Mouse (Mus musculus) cerebellum, adult 2 months (tissue): ENCODE data around the gene Lrrc20. TPM values are rescaled to one million over a fixed set of nuclear protein-coding genes. Genes with fewer than 3 reads are reported as not detected.

Source experiments
- DNase-seq, 2 experiments: peaks; one replicate each; pipeline ENCODE4 v3.0.0; 2021
- H3K27ac ChIP-seq: fragments of 200-500 bp; 2 replicates; pipeline ENCODE4 v1.5.1; 2012; ENCODE audit warnings: low read length, control low read depth, inconsistent platforms; ENCODE audit not compliant: insufficient read depth
- H3K27me3 ChIP-seq: fragments of 200-500 bp; 2 replicates; pipeline ENCODE4 v1.6.1; 2012; ENCODE audit warnings: inconsistent platforms, mild to moderate bottlenecking, low read length, moderate library complexity; ENCODE audit not compliant: control insufficient read depth, insufficient read depth
- H3K4me1 ChIP-seq: fragments of 200-500 bp; 2 replicates; pipeline ENCODE4 v1.6.1; 2011; ENCODE audit warnings: low read length; ENCODE audit not compliant: control insufficient read depth, insufficient read depth
- H3K4me3 ChIP-seq: fragments of 200-500 bp; replicated peaks from 2 replicates; pipeline ENCODE3; 2011; ENCODE audit warnings: mild to moderate bottlenecking, low read depth, low read length, control low read depth; ENCODE audit not compliant: insufficient read depth
- CTCF ChIP-seq: fragments of 200-500 bp; IDR thresholded peaks from 2 replicates; pipeline ENCODE4 v1.5.1; 2011; ENCODE audit warnings: low read depth, mild to moderate bottlenecking, control low read depth, low read length, moderate library complexity, borderline replicate concordance; ENCODE audit not compliant: insufficient read depth
- POLR2A ChIP-seq: fragments of 200-500 bp; IDR thresholded peaks from 2 replicates; pipeline ENCODE4 v1.6.1; 2011; ENCODE audit warnings: low read length, control low read depth, borderline replicate concordance; ENCODE audit not compliant: insufficient read depth
- WGBS: fragments of 180-500 bp; shearing (Covaris S2); methylation state at CpG from one replicate; pipeline ENCODE4 v1.1.7; 2018; 5-methylcytosine and 5-hydroxymethylcytosine counted together
- polyA plus RNA-seq: library from polyadenylated mRNA; depleted of rRNA; stranded (reverse); fragments of >200 nt; gene quantifications from 2 replicates; pipeline ENCODE4 v1.2.3, GENCODE M21; 2012

The Lrrc20 gene
- polyA plus RNA-seq, 1 experiment, result 20.9 TPM

GRCm38 (mm10) chr10:61492040-61492439, 16.4 kb downstream of the Lrrc20 start:
- DNase-seq, result peak; percentile 71 to 73
- 17% methylated on average over 11 of the region's 11 CpGs for WGBS
- TF ChIP-seq CTCF, result peak; percentile 83
- TF ChIP-seq POLR2A, result no peak

DNA sequence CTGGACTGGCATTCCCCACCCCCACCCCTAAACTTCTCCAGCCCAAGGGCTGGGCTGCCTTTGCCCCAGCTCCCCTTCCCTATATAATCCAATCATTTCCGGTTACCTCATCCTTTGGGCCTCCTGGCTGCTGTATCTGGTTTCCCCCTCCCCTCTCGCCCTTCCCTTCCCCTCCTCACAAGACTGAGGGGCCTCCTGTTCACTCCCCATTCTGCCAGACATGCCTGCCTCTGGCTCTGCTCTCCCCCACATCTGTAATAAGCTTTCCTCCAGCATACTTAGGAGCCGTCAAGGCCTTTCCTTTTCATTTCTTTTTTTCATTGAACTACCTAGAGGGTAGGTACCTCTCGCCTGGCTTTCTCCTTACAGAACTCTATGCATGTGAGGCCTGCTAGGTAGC, 19.9 kb downstream of the Lrrc20 start:
- TF ChIP-seq POLR2A, result no peak
- 79% methylated on average over 4 of the region's 4 CpGs for WGBS
- Histone ChIP-seq H3K27ac (no peak overlapping the region), H3K4me3 (no peak overlapping the region), H3K27me3 (no peaks in the 10 kb centered on the region), H3K4me1 (peaks cover 11% of the 10 kb centered on the region)
- DNase-seq, result no peak

More at GRCm38 (mm10) chr10:61492040-61492439, 16.4 kb downstream of the Lrrc20 start:
- H3K27me3 ChIP-seq, result no peaks in the 10 kb centered on the region
- H3K4me3 ChIP-seq, result no peak overlapping the region
- H3K4me1 ChIP-seq, result no peaks in the 10 kb centered on the region
- no peak overlapping the region for H3K27ac ChIP-seq

- Histone ChIP-seq H3K27ac (no peak overlapping the region), H3K27me3 (no peaks in the 10 kb centered on the region), H3K4me1 (peaks cover 11% of the 10 kb centered on the region), H3K4me3 (no peak overlapping the region)
- 24% methylated on average over 9 of the region's 9 CpGs for WGBS
- no peak for DNase-seq
- TF ChIP-seq CTCF (no peak), POLR2A (no peak)
Measured at GRCm38 (mm10) chr10:61496231-61496630, 20.6 kb downstream of the Lrrc20 start.

GRCm38 (mm10) chr10:61499505-61500466, 24.2 kb downstream of the Lrrc20 start:
- 56% methylated on average over 20 of the region's 20 CpGs for WGBS
- TF ChIP-seq CTCF (no peak), POLR2A (no peak)
- H3K4me3 ChIP-seq, result no peak overlapping the region
- H3K27me3 ChIP-seq, result no peaks in the 10 kb centered on the region
- peaks cover 11% of the 10 kb centered on the region for H3K4me1 ChIP-seq
- H3K27ac ChIP-seq, result no peak overlapping the region
- DNase-seq, result peak; percentile 30 to 43

DNA sequence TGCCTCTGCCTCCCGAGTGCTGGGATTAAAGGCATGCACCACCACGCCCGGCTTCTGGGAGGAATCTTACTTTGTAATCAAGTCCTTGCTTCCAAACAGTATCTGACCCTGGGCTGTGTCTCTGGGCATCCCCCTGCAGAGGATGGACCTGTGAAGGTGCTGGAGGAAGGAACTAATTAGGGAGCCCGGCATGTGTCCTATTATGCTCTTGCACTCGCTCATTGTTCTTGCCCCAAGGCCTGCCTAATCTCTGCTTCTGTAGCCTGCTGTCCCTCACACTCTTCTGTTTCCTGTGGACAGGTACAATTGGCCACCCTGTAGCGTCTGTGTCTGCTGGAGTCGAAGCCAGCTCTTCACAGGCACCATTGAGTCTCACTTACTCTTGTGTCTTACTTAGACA, 25.2 kb downstream of the Lrrc20 start:
- Histone ChIP-seq H3K4me3 (no peak overlapping the region), H3K27ac (no peak overlapping the region), H3K27me3 (no peaks in the 10 kb centered on the region), H3K4me1 (peaks cover 11% of the 10 kb centered on the region)
- TF ChIP-seq POLR2A, result no peak
- TF ChIP-seq CTCF, result no peak
- 81% methylated on average over 7 of the region's 7 CpGs for WGBS
- no peak for DNase-seq

- H3K27me3 ChIP-seq, result no peaks in the 10 kb centered on the region
- no peak for DNase-seq
- H3K4me3 ChIP-seq, result no peak overlapping the region
- H3K4me1 ChIP-seq, result peaks cover 11% of the 10 kb centered on the region
- H3K27ac ChIP-seq, result no peak overlapping the region
- WGBS, result 82% methylated on average over 2 of the region's 2 CpGs
- TF ChIP-seq POLR2A, result no peak
- no peak for TF ChIP-seq CTCF
Measured at GRCm38 (mm10) chr10:61504073-61504472, 28.5 kb downstream of the Lrrc20 start.

DNA sequence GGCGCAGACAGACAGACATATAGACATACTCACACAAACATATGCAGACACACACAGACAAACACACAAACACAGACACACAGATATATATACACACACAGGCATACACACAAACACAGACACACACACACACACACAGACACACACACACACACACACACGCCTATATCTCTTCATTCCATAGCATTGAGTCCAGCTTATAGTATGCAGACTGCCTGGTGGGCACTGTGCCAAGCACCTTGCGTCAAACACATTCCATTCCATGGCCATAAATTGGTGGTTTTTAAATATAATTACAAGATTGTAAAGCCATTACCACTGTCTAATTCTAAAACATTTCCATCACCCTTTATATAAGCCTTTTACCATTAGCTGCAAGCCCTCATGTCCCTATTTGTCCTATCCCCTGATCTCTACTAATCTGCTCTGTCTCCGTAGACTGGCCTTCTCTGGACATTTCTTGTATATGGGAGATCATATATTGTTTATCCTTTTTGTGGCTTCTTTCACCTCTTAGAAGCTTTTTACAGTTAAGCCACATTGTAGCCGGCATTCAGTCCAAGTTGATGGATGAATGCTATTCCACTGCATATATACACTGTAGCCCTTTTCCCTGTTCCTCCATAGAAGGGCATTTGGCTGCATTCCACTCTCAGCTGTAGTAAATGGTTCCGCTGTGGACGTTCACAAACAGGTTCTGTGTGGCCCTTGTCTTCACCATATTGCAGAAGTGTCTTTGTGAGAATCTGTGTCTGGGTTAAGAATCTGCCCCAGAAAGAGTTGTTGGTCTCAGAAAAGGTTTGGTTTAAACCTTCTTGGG, 31.0 kb downstream of the Lrrc20 start:
- Histone ChIP-seq H3K4me1 (no peaks in the 10 kb centered on the region; the same call in 1 of the 2 replicates), H3K4me3 (no peak overlapping the region), H3K27me3 (no peaks in the 10 kb centered on the region), H3K27ac (no peak overlapping the region)
- WGBS, result 83% methylated on average over 7 of the region's 7 CpGs
- DNase-seq, result no peak
- TF ChIP-seq CTCF (no peak), POLR2A (no peak)

DNA sequence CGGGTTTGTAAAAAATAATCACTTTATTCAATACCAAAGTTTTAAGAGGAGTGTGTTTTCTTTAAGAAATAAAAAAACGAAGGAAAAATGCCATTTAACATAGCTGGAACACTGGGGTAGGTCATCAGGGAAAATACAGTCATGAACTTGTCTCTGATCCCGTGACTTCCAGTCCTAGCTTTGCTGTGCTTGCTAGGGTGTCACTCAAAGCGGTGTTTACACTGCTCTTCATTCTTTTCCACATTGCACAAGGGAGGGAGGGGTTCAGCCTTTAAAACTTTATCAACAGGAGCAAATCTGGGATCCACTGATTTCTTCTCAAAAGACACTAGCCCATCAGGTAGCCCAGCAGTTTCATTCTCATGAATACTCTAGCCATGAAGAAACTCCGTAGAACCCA, 34.3 kb downstream of the Lrrc20 start:
- TF ChIP-seq CTCF (no peak), POLR2A (no peak)
- Histone ChIP-seq H3K4me3 (no peak overlapping the region), H3K4me1 (no peaks in the 10 kb centered on the region; the same call in 1 of the 2 replicates), H3K27me3 (no peaks in the 10 kb centered on the region), H3K27ac (no peak overlapping the region)
- no peak for DNase-seq
- 90% methylated on average over 5 of the region's 5 CpGs for WGBS
